Mouse (Mus musculus): ENCODE results near the gene Tnfrsf8.

The Tnfrsf8 gene

GRCm38 (mm10) chr4:145266505-145266904, 48.5 kb downstream of the Tnfrsf8 start:
- DNase-seq, result no peak

GRCm38 (mm10) chr4:145264761-145265160, 50.2 kb downstream of the Tnfrsf8 start:
- no peak for DNase-seq

- no peak for DNase-seq
These were observed 51.4 kb downstream of the Tnfrsf8 start for GRCm38 (mm10) chr4:145263583-145263982.

GRCm38 (mm10) chr4:145260802-145261201, 54.2 kb downstream of the Tnfrsf8 start:
- DNase-seq, result no peak

GRCm38 (mm10) chr4:145257751-145258434, 57.1 kb downstream of the Tnfrsf8 start:
- DNase-seq, result no peak

- DNase-seq, result no peak
These were observed 58.8 kb downstream of the Tnfrsf8 start for GRCm38 (mm10) chr4:145256144-145256543.

GRCm38 (mm10) chr4:145254418-145254817, 60.5 kb downstream of the Tnfrsf8 start:
- peak; percentile 45 for DNase-seq

GRCm38 (mm10) chr4:145252611-145253010, 62.4 kb downstream of the Tnfrsf8 start:
- DNase-seq, result no peak

- no peak for DNase-seq
These were observed 63.4 kb downstream of the Tnfrsf8 start for GRCm38 (mm10) chr4:145251546-145251945.

- no peak for DNase-seq
These were observed 65.0 kb downstream of the Tnfrsf8 start for GRCm38 (mm10) chr4:145250002-145250401.

- DNase-seq, result no peak
These were observed 67.4 kb downstream of the Tnfrsf8 start for GRCm38 (mm10) chr4:145247556-145247955.

- DNase-seq, result peak; percentile 64
These were observed 68.6 kb downstream of the Tnfrsf8 start, which contains the start of gene Tnfrsf1b for GRCm38 (mm10) chr4:145246173-145247011. TSS of gene Tnfrsf1b (minus strand) at chr4:145246870.

- no peak for DNase-seq
These were observed 69.4 kb downstream of the Tnfrsf8 start for GRCm38 (mm10) chr4:145245581-145245980.

GRCm38 (mm10) chr4:145244676-145245075, 70.3 kb downstream of the Tnfrsf8 start:
- DNase-seq, result no peak

- no peak for DNase-seq
These were observed 72.1 kb downstream of the Tnfrsf8 start for GRCm38 (mm10) chr4:145242719-145243350.

- peak; percentile 35 for DNase-seq
These were observed 74.2 kb downstream of the Tnfrsf8 start for GRCm38 (mm10) chr4:145240723-145241231.

GRCm38 (mm10) chr4:145239049-145239830, 75.7 kb downstream of the Tnfrsf8 start:
- peak; percentile 88 for DNase-seq

- no peak for DNase-seq
These were observed 78.9 kb downstream of the Tnfrsf8 start for GRCm38 (mm10) chr4:145236027-145236426.

- DNase-seq, result peak; percentile 55
These were observed 81.3 kb downstream of the Tnfrsf8 start for GRCm38 (mm10) chr4:145233487-145234228.

GRCm38 (mm10) chr4:145231732-145232131, 83.2 kb downstream of the Tnfrsf8 start:
- DNase-seq, result no peak

- no peak for DNase-seq
These were observed 84.3 kb downstream of the Tnfrsf8 start for GRCm38 (mm10) chr4:145230647-145231046.

All from lung, postnatal 10 days (tissue).